In genomic region chrX:12080904-12081740, GRCm38 (mm10) we compare ENCODE assay signal across 8 mouse cellular contexts.
DNase-seq lines count a peak whose midpoint lies in the region; ATAC-seq and TF ChIP-seq lines count a peak whose summit lies in the region.

No protein-coding gene starts in this region.

- WGBS in limb, embryonic 11.5 days = 4% methylated on average over 46 of the region's 61 CpGs
- WGBS in midbrain, embryonic 12.5 days = 5% methylated on average over 49 of the region's 61 CpGs
- WGBS in stomach, embryonic 15.5 days = 5% methylated on average over 61 of the region's 61 CpGs

- peaks cover 68% of the 10 kb centered on the region for H3K27me3 ChIP-seq in E14TG2a.4 (ENCODE audit: insufficient read depth, low read length)
- peaks cover 84% of the 10 kb centered on the region for H3K27me3 ChIP-seq in limb, embryonic 11.5 days (ENCODE audit: control insufficient read depth, insufficient read depth, low read length)
- peaks cover 97% of the 10 kb centered on the region for H3K27me3 ChIP-seq in midbrain, embryonic 12.5 days
- peaks cover 47% of the 10 kb centered on the region for H3K27me3 ChIP-seq in stomach, embryonic 15.5 days (replicated peaks)

- intact Hi-C loops in heart, postnatal 14 days (cut with DNase I) = no loop called here

- DNase-seq in A20 (ENCODE audit: low read depth, low spot score) = peak; percentile 72
- peak; percentile 81 for DNase-seq in embryo, embryonic 11 days
- peak; percentile 41 to 57 for DNase-seq in heart, postnatal 14 days
- DNase-seq in limb, embryonic 11.5 days (ENCODE audit: low spot score) = peak; percentile 72
- no peak for DNase-seq in ovary, postnatal 10 days (ENCODE audit: low spot score)

- no peaks in the 10 kb centered on the region for H3K36me3 ChIP-seq in E14TG2a.4 (ENCODE audit: insufficient read depth, low read length)
- no peaks in the 10 kb centered on the region for H3K36me3 ChIP-seq in limb, embryonic 11.5 days (ENCODE audit: control insufficient read depth, insufficient read depth, low read length)
- no peaks in the 10 kb centered on the region for H3K36me3 ChIP-seq in midbrain, embryonic 12.5 days
- H3K36me3 ChIP-seq in stomach, embryonic 15.5 days = no peaks in the 10 kb centered on the region

- peaks cover 48% of the 10 kb centered on the region for H3K4me1 ChIP-seq in E14TG2a.4 (replicated peaks; ENCODE audit: low read depth, low read length)
- peaks cover 38% of the 10 kb centered on the region for H3K4me1 ChIP-seq in limb, embryonic 11.5 days (ENCODE audit: control insufficient read depth, insufficient read depth, low read length)
- H3K4me1 ChIP-seq in midbrain, embryonic 12.5 days = peaks cover 39% of the 10 kb centered on the region
- peaks cover 19% of the 10 kb centered on the region; the same call in 1 of the 2 replicates for H3K4me1 ChIP-seq in stomach, embryonic 15.5 days

- peak overlapping the region; percentile 47 for H3K9ac ChIP-seq in limb, embryonic 11.5 days (ENCODE audit: low read length)
- H3K9ac ChIP-seq in midbrain, embryonic 12.5 days (replicated peaks) = peak overlapping the region; percentile 86
- peak overlapping the region; percentile 29; the same call in 1 of the 2 replicates for H3K9ac ChIP-seq in stomach, embryonic 15.5 days

- H3K9me3 ChIP-seq in E14TG2a.4 (ENCODE audit: low read length) = no peaks in the 10 kb centered on the region
- H3K9me3 ChIP-seq in limb, embryonic 11.5 days (ENCODE audit: control insufficient read depth, low read length) = no peaks in the 10 kb centered on the region
- no peaks in the 10 kb centered on the region for H3K9me3 ChIP-seq in midbrain, embryonic 12.5 days
- H3K9me3 ChIP-seq in stomach, embryonic 15.5 days = no peaks in the 10 kb centered on the region

- H3K4me3 ChIP-seq in E14TG2a.4 (replicated peaks; ENCODE audit: low read length) = peak overlapping the region; percentile 57
- peak overlapping the region; percentile 61 for H3K4me3 ChIP-seq in limb, embryonic 11.5 days (ENCODE audit: low read depth, low read length)
- peak overlapping the region; percentile 67 for H3K4me3 ChIP-seq in midbrain, embryonic 12.5 days
- peak overlapping the region; percentile 62 for H3K4me3 ChIP-seq in stomach, embryonic 15.5 days (replicated peaks)

- peak overlapping the region; percentile 86 for H3K4me2 ChIP-seq in limb, embryonic 11.5 days (ENCODE audit: low read depth, severe bottlenecking)
- H3K4me2 ChIP-seq in midbrain, embryonic 12.5 days (replicated peaks) = peak overlapping the region; percentile 61
- H3K4me2 ChIP-seq in stomach, embryonic 15.5 days = peak overlapping the region; percentile 79

- H3K27ac ChIP-seq in limb, embryonic 11.5 days (replicated peaks; ENCODE audit: low read depth, low read length) = no peak overlapping the region; the same call in 1 of the 2 replicates
- peak overlapping the region; percentile 95 for H3K27ac ChIP-seq in midbrain, embryonic 12.5 days (replicated peaks)
- peak overlapping the region; percentile 61 for H3K27ac ChIP-seq in stomach, embryonic 15.5 days

- TF ChIP-seq CTCF in E14TG2a.4 (conservative IDR thresholded peaks at IDR 0.05; ENCODE audit: low read length) = no peak

- ATAC-seq in limb, embryonic 11.5 days (ENCODE audit: insufficient number of reproducible peaks, low FRiP score, low TSS enrichment, low read depth) = no peak
- ATAC-seq in midbrain, embryonic 12.5 days (ENCODE audit: low FRiP score, low read depth) = peak; percentile 48
- ATAC-seq in stomach, embryonic 15.5 days (ENCODE audit: insufficient read depth, low FRiP score, low read depth) = no peak

Comparison
In these comparisons a context has a peak if more than half of its experiments do, and no peak if none do; other contexts are left out.
1. H3K9ac ChIP-seq: peak in every context shown above with its lines; median percentile 86 in midbrain, embryonic 12.5 days; 47 in limb, embryonic 11.5 days; 29 in stomach, embryonic 15.5 days.